Mouse (Mus musculus): ENCODE data around the gene Hexim1. TPM values are rescaled to one million over a fixed set of nuclear protein-coding genes. Genes with fewer than 3 reads are reported as not detected.

Hexim1 gene
- total RNA-seq, 1 experiment, result 29.1 TPM

DNA sequence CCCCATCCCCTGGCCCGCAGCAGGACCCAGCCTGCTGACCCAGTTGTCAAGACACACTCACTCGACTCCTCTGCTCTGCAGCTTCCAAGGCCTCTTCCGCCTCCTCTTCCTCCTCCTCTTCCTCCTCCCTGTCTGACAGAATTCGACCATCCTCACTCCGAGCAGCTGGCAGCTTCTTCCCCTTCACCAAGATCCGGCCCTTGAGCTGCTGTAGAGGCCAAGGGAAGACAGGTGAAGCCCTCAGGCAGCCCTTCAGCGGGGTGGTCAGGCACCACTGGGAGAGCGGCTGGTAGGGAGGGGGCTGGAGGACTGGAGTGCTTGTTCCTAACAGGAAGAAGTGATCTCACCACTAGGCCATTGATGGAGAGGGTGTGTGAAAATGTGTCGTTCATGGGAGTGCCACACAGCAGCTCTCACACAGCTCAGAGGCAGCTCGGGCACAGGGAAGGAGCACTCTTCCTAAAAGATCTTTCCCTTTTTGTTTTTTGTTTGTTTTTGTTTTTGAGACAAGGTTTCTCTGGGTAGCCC is 41.2 kb upstream of the Hexim1 start:
- 0 out of 2 replicates have a peak overlapping the region, but pooled peaks have one; percentile 30 for H3K9ac ChIP-seq (ENCODE audit: insufficient read depth, low read depth, low read length, poor library complexity, severe bottlenecking)

DNA sequence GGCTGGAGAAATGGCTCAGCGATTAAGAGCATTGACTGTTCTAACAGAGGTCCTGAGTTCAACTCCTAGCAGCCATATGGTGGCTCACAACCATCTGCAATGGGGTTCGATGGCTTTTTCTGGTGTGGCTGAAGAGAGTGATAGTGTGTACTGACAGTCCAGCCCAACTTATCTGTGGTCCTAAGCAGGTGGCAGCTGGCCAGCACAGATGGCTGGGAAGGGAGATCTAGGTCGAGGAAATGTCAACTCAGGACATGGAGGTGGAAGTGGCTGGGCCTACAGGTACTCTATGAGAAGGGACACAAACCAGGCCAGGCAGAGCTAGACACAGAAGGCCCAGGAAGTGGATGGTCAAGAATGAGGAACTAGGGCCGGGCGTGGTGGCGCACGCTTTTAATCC is 40.0 kb upstream of the Hexim1 start:
- Histone ChIP-seq H3K27ac (ENCODE audit: insufficient read depth, low read depth, low read length, poor library complexity, severe bottlenecking) (no peak overlapping the region), H3K4me1 (ENCODE audit: control insufficient read depth in 2 of 2, insufficient read depth in 2 of 2, low read length in 2 of 2, poor library complexity in 1 of 2) (peaks cover 0 to 18% of the 10 kb centered on the region in 2 experiments; a peak in 1 of 4 replicates), H3K4me3 (ENCODE audit: insufficient read depth in 1 of 2, low read depth in 1 of 2, low read length in 2 of 2, poor library complexity in 1 of 2, severe bottlenecking in 1 of 2) (no peak overlapping the region), H3K9me3 (ENCODE audit: control insufficient read depth, insufficient read depth, low read depth, low read length) (no peaks in the 10 kb centered on the region), H3K36me3 (ENCODE audit: control insufficient read depth, insufficient read depth, low read length, poor library complexity, severe bottlenecking) (peaks cover 11% of the 10 kb centered on the region; the same call in 1 of the 2 replicates), H3K9ac (ENCODE audit: insufficient read depth, low read depth, low read length, poor library complexity, severe bottlenecking) (no peak overlapping the region)
- DNase-seq (ENCODE audit: low read depth, low spot score), result no peak
- in situ Hi-C loops (cut with MboI; ENCODE audit: low sequenced_read_pairs in 2 of 2, unreplicated experiment in 2 of 2), result no loop called here
- TF ChIP-seq CHD2 (IDR thresholded peaks at IDR 0.05; ENCODE audit: low read depth, low read length) (no peak), HCFC1 (IDR thresholded peaks at IDR 0.05; ENCODE audit: borderline replicate concordance, insufficient read depth, low read length) (no peak), ZC3H11A (IDR thresholded peaks at IDR 0.05; ENCODE audit: borderline replicate concordance, low read depth, low read length) (no peak), ZNF384 (IDR thresholded peaks at IDR 0.05; ENCODE audit: low read depth, low read length) (no peak), MAFK (IDR thresholded peaks at IDR 0.05; ENCODE audit: insufficient read depth, low read depth, low read length) (no peak)

More for the DNA sequence above, 41.2 kb upstream of the Hexim1 start:
- in situ Hi-C loops (cut with MboI; ENCODE audit: low sequenced_read_pairs in 2 of 2, unreplicated experiment in 2 of 2), result no loop called here
- TF ChIP-seq MAFK (IDR thresholded peaks at IDR 0.05; ENCODE audit: insufficient read depth, low read depth, low read length) (no peak), ZNF384 (IDR thresholded peaks at IDR 0.05; ENCODE audit: low read depth, low read length) (no peak), CHD2 (IDR thresholded peaks at IDR 0.05; ENCODE audit: low read depth, low read length) (no peak), ZC3H11A (IDR thresholded peaks at IDR 0.05; ENCODE audit: borderline replicate concordance, low read depth, low read length) (no peak), HCFC1 (IDR thresholded peaks at IDR 0.05; ENCODE audit: borderline replicate concordance, insufficient read depth, low read length) (no peak)
- DNase-seq (ENCODE audit: low read depth, low spot score), result no peak
- Histone ChIP-seq H3K4me3 (ENCODE audit: insufficient read depth in 1 of 2, low read depth in 1 of 2, low read length in 2 of 2, poor library complexity in 1 of 2, severe bottlenecking in 1 of 2) (no peak overlapping the region), H3K27ac (ENCODE audit: insufficient read depth, low read depth, low read length, poor library complexity, severe bottlenecking) (no peak overlapping the region), H3K9me3 (ENCODE audit: control insufficient read depth, insufficient read depth, low read depth, low read length) (no peaks in the 10 kb centered on the region), H3K36me3 (ENCODE audit: control insufficient read depth, insufficient read depth, low read length, poor library complexity, severe bottlenecking) (peaks cover 17% of the 10 kb centered on the region; the same call in 1 of the 2 replicates), H3K4me1 (ENCODE audit: control insufficient read depth in 2 of 2, insufficient read depth in 2 of 2, low read length in 2 of 2, poor library complexity in 1 of 2) (peaks cover 0 to 12% of the 10 kb centered on the region in 2 experiments; a peak in 1 of 4 replicates)

DNA sequence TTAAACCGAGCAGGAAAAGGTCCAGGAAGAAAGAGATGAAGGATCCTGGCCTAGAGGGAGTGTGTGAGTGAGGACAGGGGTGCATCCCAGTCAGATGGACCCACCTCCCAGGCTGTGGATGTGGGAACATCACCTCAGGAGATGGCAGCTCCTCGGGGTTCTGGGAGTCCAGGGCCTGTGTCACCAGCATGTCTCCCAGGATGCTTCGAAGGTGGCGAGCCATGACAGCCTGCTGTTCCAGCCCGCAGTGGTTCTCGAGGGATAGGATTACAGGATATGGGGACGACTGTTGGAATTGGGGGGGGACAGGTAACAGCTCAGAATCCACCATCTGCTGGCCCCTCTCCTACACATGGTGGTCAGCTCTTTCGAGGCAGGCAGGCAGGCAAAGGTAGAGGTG is 39.5 kb upstream of the Hexim1 start:
- TF ChIP-seq ZNF384 (IDR thresholded peaks at IDR 0.05; ENCODE audit: low read depth, low read length) (no peak), CHD2 (IDR thresholded peaks at IDR 0.05; ENCODE audit: low read depth, low read length) (no peak), MAFK (IDR thresholded peaks at IDR 0.05; ENCODE audit: insufficient read depth, low read depth, low read length) (no peak), HCFC1 (IDR thresholded peaks at IDR 0.05; ENCODE audit: borderline replicate concordance, insufficient read depth, low read length) (no peak), ZC3H11A (IDR thresholded peaks at IDR 0.05; ENCODE audit: borderline replicate concordance, low read depth, low read length) (no peak)
- H3K4me1 ChIP-seq (ENCODE audit: control insufficient read depth in 2 of 2, insufficient read depth in 2 of 2, low read length in 2 of 2, poor library complexity in 1 of 2), result peaks cover 0 to 20% of the 10 kb centered on the region in 2 experiments; a peak in 1 of 4 replicates
- DNase-seq (ENCODE audit: low read depth, low spot score), result no peak
- H3K9me3 ChIP-seq (ENCODE audit: control insufficient read depth, insufficient read depth, low read depth, low read length), result no peaks in the 10 kb centered on the region
- H3K27ac ChIP-seq (ENCODE audit: insufficient read depth, low read depth, low read length, poor library complexity, severe bottlenecking), result no peak overlapping the region
- H3K9ac ChIP-seq (ENCODE audit: insufficient read depth, low read depth, low read length, poor library complexity, severe bottlenecking), result no peak overlapping the region
- in situ Hi-C loops (cut with MboI; ENCODE audit: low sequenced_read_pairs in 2 of 2, unreplicated experiment in 2 of 2), result no loop called here
- peaks cover 6% of the 10 kb centered on the region; the same call in 1 of the 2 replicates for H3K36me3 ChIP-seq (ENCODE audit: control insufficient read depth, insufficient read depth, low read length, poor library complexity, severe bottlenecking)
- H3K4me3 ChIP-seq (ENCODE audit: insufficient read depth in 1 of 2, low read depth in 1 of 2, low read length in 2 of 2, poor library complexity in 1 of 2, severe bottlenecking in 1 of 2), result no peak overlapping the region

DNA sequence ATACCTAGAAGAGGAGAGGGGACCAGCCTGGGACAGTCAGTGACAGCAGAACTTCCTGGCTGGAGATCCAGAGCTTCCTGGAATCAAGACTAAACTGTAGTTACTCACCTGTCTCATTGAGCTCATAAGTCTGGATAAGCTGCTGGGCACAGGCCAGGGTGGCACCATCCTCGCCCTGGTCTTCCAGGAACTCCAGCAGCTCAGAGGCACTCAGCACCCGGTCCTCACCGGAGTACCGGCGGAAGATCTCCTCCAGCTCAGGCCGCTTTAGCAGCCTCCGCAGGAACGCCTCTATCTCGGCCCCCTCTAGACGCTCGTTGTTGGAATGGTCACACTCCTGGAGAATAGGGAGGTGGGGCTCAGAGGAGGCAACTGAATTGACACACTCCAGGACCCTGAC is 37.9 kb upstream of the Hexim1 start:
- Histone ChIP-seq H3K4me1 (ENCODE audit: control insufficient read depth in 2 of 2, insufficient read depth in 2 of 2, low read length in 2 of 2, poor library complexity in 1 of 2) (peaks cover 0 to 22% of the 10 kb centered on the region in 2 experiments; a peak in 1 of 4 replicates), H3K9ac (ENCODE audit: insufficient read depth, low read depth, low read length, poor library complexity, severe bottlenecking) (no peak overlapping the region), H3K36me3 (ENCODE audit: control insufficient read depth, insufficient read depth, low read length, poor library complexity, severe bottlenecking) (peaks cover 6% of the 10 kb centered on the region; the same call in 1 of the 2 replicates), H3K9me3 (ENCODE audit: control insufficient read depth, insufficient read depth, low read depth, low read length) (no peaks in the 10 kb centered on the region), H3K4me3 (ENCODE audit: insufficient read depth in 1 of 2, low read depth in 1 of 2, low read length in 2 of 2, poor library complexity in 1 of 2, severe bottlenecking in 1 of 2) (no peak overlapping the region), H3K27ac (ENCODE audit: insufficient read depth, low read depth, low read length, poor library complexity, severe bottlenecking) (no peak overlapping the region)
- TF ChIP-seq MAFK (IDR thresholded peaks at IDR 0.05; ENCODE audit: insufficient read depth, low read depth, low read length), result no peak
- TF ChIP-seq ZNF384 (IDR thresholded peaks at IDR 0.05; ENCODE audit: low read depth, low read length), result no peak
- TF ChIP-seq ZC3H11A (IDR thresholded peaks at IDR 0.05; ENCODE audit: borderline replicate concordance, low read depth, low read length), result no peak
- in situ Hi-C loops (cut with MboI; ENCODE audit: low sequenced_read_pairs in 2 of 2, unreplicated experiment in 2 of 2), result no loop called here
- DNase-seq (ENCODE audit: low read depth, low spot score), result no peak
